Mouse (Mus musculus) megakaryocyte, embryonic 14.5 days (primary cell): ENCODE results near the gene Cep128.

ENCODE experiments used
- FLI1 ChIP-seq: IDR thresholded peaks from 2 replicates; pipeline ENCODE4 v1.6.1; 2012; ENCODE audit warnings: low read length, inconsistent platforms, mixed read lengths
- GATA1 ChIP-seq: IDR thresholded peaks from 3 replicates; pipeline ENCODE4 v1.6.1; 2012; ENCODE audit warnings: mixed read lengths, low read length, inconsistent platforms, borderline replicate concordance

- TF ChIP-seq GATA1 (no peak), FLI1 (no peak)
Observed at GRCm38 (mm10) chr12:90987782-90988181, 396.4 kb downstream of the Cep128 start.
